Mouse (Mus musculus) hindbrain, embryonic 11.5 days (tissue): ENCODE data around the gene Sema4a. TPM values are rescaled to one million over a fixed set of nuclear protein-coding genes. Genes with fewer than 3 reads are reported as not detected.
A peak's percentile ranks its signal among the peaks of the same experiment; 100 is the strongest.
"Not testable (repeated sequence)": the region's sequence is repeated elsewhere in the genome, so short reads cannot be mapped to it uniquely, and the experiment has no call there.

ENCODE experiments used
- ATAC-seq: fragments of 200-750 bp; cut with Nextera tagmentation; 2 replicates; pipeline ENCODE4 v1.8.0; 2017; ENCODE audit warnings: mild to moderate bottlenecking, moderate TSS enrichment, moderate library complexity; ENCODE audit not compliant: low FRiP score
- DNase-seq: peaks from one replicate; pipeline ENCODE4 v3.0.0-alpha.2; 2015; ENCODE audit warnings: low spot score
- H3K27ac ChIP-seq: fragments of 300-500 bp; sonication (generic); 2 replicates; pipeline ENCODE4 v1.5.1; 2014; ENCODE audit warnings: mild to moderate bottlenecking, low read depth, low read length
- H3K27me3 ChIP-seq: fragments of 300-500 bp; sonication (generic); 2 replicates; pipeline ENCODE4 v1.6.1; 2014; ENCODE audit warnings: mild to moderate bottlenecking, low read length, moderate library complexity, mixed read lengths; ENCODE audit not compliant: control insufficient read depth, insufficient read depth
- H3K36me3 ChIP-seq: fragments of 300-500 bp; sonication (generic); 2 replicates; pipeline ENCODE4 v1.6.1; 2014; ENCODE audit warnings: mild to moderate bottlenecking, low read length, moderate library complexity, mixed read lengths; ENCODE audit not compliant: control insufficient read depth, insufficient read depth
- H3K4me1 ChIP-seq: fragments of 300-500 bp; sonication (generic); replicated peaks from 2 replicates; pipeline ENCODE4 v1.6.1; 2014; ENCODE audit warnings: low read length, mixed read lengths; ENCODE audit not compliant: control insufficient read depth, insufficient read depth
- H3K4me2 ChIP-seq: fragments of 300-500 bp; sonication (generic); replicated peaks from 2 replicates; pipeline ENCODE4 v1.6.1; 2014; ENCODE audit warnings: mild to moderate bottlenecking, low read depth, low read length
- H3K4me3 ChIP-seq: fragments of 300-500 bp; sonication (generic); 2 replicates; pipeline ENCODE4 v1.5.1; 2014; ENCODE audit warnings: low read depth, low read length
- H3K9ac ChIP-seq: fragments of 300-500 bp; sonication (generic); 2 replicates; pipeline ENCODE4 v1.6.1; 2014; ENCODE audit warnings: low read depth, low read length
- H3K9me3 ChIP-seq: fragments of 300-500 bp; sonication (generic); 2 replicates; pipeline ENCODE4 v1.6.1; 2016; ENCODE audit warnings: low read length; ENCODE audit not compliant: control insufficient read depth
- WGBS: fragments of 180-500 bp; shearing (Covaris S2); extraction: QIAGEN DNeasy Blood & Tissue Kit; methylation state at CpG from one replicate; pipeline ENCODE4 v1.1.7; 2014; 5-methylcytosine and 5-hydroxymethylcytosine counted together
- polyA plus RNA-seq: library from polyadenylated mRNA; unstranded; fragments of >200 nt; fragmentation: Nextera tagmentation; extraction: Ambion mirVana; gene quantifications from 2 replicates; pipeline ENCODE4 v1.2.1, GENCODE M21; 2014

The Sema4a gene
- polyA plus RNA-seq, 1 experiment from 2014 or later = 7.8 TPM

- no peak overlapping the region for H3K27ac ChIP-seq
- no peak for ATAC-seq
- no peak overlapping the region for H3K4me3 ChIP-seq
- no peaks in the 10 kb centered on the region for H3K9me3 ChIP-seq
- H3K4me2 ChIP-seq = peak overlapping the region; percentile 49; the same call in 1 of the 2 replicates
- 81% methylated on average over 10 of the region's 10 CpGs for WGBS
- no peaks in the 10 kb centered on the region for H3K27me3 ChIP-seq
- H3K4me1 ChIP-seq = peaks cover 4% of the 10 kb centered on the region; the same call in 1 of the 2 replicates
- no peak overlapping the region for H3K9ac ChIP-seq
- no peak for DNase-seq
- H3K36me3 ChIP-seq = no peaks in the 10 kb centered on the region
These were observed 23.5 kb downstream of the Sema4a start for GRCm38 (mm10) chr3:88437454-88437853.

GRCm38 (mm10) chr3:88436395-88437201 is 24.4 kb downstream of the Sema4a start:
- WGBS = 7% methylated on average over 28 of the region's 29 CpGs
- Histone ChIP-seq H3K4me1 (peaks cover 4% of the 10 kb centered on the region; the same call in 1 of the 2 replicates), H3K4me3 (peak overlapping the region; percentile 24; the same call in 1 of the 2 replicates)

GRCm38 (mm10) chr3:88435515-88435914 is 25.5 kb downstream of the Sema4a start:
- ATAC-seq (no peak), DNase-seq (no peak)
- Histone ChIP-seq H3K4me2 (no peak overlapping the region), H3K9ac (no peak overlapping the region), H3K27ac (no peak overlapping the region), H3K27me3 (no peaks in the 10 kb centered on the region), H3K4me1 (peaks cover 4% of the 10 kb centered on the region; the same call in 1 of the 2 replicates), H3K36me3 (no peaks in the 10 kb centered on the region), H3K4me3 (no peak overlapping the region), H3K9me3 (no peaks in the 10 kb centered on the region)
- 57% methylated on average over 10 of the region's 10 CpGs for WGBS

More at GRCm38 (mm10) chr3:88436395-88437201, 24.4 kb downstream of the Sema4a start:
- Histone ChIP-seq H3K9me3 (no peaks in the 10 kb centered on the region), H3K9ac (peak overlapping the region; percentile 41; the same call in 1 of the 2 replicates), H3K36me3 (no peaks in the 10 kb centered on the region), H3K27me3 (no peaks in the 10 kb centered on the region), H3K4me2 (peak overlapping the region; percentile 49), H3K27ac (0 out of 2 replicates have a peak overlapping the region, but pooled peaks have one; percentile 4)
- DNase-seq = peak; percentile 81
- ATAC-seq = peak; percentile 84

GRCm38 (mm10) chr3:88428639-88429038 is 32.3 kb downstream of the Sema4a start:
- H3K4me1 ChIP-seq, H3K9ac ChIP-seq, H3K27me3 ChIP-seq, H3K36me3 ChIP-seq, H3K4me2 ChIP-seq, H3K27ac ChIP-seq, H3K4me3 ChIP-seq, DNase-seq, H3K9me3 ChIP-seq, ATAC-seq: not testable (repeated sequence)
- 75% methylated on average over 8 of the region's 8 CpGs for WGBS

- ATAC-seq (no peak), DNase-seq (no peak)
- no peaks in the 10 kb centered on the region for H3K9me3 ChIP-seq
- 87% methylated on average over 4 of the region's 4 CpGs for WGBS
- H3K27ac ChIP-seq = no peak overlapping the region
- H3K4me1 ChIP-seq = no peaks in the 10 kb centered on the region
- no peak overlapping the region for H3K4me2 ChIP-seq
- H3K9ac ChIP-seq = no peak overlapping the region
- H3K27me3 ChIP-seq = no peaks in the 10 kb centered on the region
- H3K4me3 ChIP-seq = no peak overlapping the region
- no peaks in the 10 kb centered on the region for H3K36me3 ChIP-seq
These were observed 33.6 kb downstream of the Sema4a start for GRCm38 (mm10) chr3:88427342-88427905.

GRCm38 (mm10) chr3:88425708-88426420 is 35.1 kb downstream of the Sema4a start:
- no peak overlapping the region for H3K4me3 ChIP-seq
- ATAC-seq (no peak), DNase-seq (no peak)
- H3K36me3 ChIP-seq = no peaks in the 10 kb centered on the region
- 87% methylated on average over 10 of the region's 10 CpGs for WGBS
- H3K9ac ChIP-seq = no peak overlapping the region
- no peak overlapping the region for H3K4me2 ChIP-seq
- H3K27me3 ChIP-seq = no peaks in the 10 kb centered on the region
- no peak overlapping the region for H3K27ac ChIP-seq
- H3K4me1 ChIP-seq = no peaks in the 10 kb centered on the region
- no peaks in the 10 kb centered on the region for H3K9me3 ChIP-seq

- no peak overlapping the region for H3K27ac ChIP-seq
- H3K27me3 ChIP-seq = no peaks in the 10 kb centered on the region
- H3K36me3 ChIP-seq = 0 out of 2 replicates have a peak, but pooled peaks cover 1% of the 10 kb centered on the region
- WGBS = 4% methylated on average over 2 of the region's 2 CpGs
- H3K9me3 ChIP-seq = no peaks in the 10 kb centered on the region
- no peak overlapping the region; the same call in 1 of the 2 replicates for H3K4me3 ChIP-seq
- H3K9ac ChIP-seq = no peak overlapping the region
- DNase-seq (no peak), ATAC-seq (0 out of 2 replicates have a peak, but pooled peaks have one; percentile 20)
- H3K4me1 ChIP-seq = no peaks in the 10 kb centered on the region
- no peak overlapping the region for H3K4me2 ChIP-seq
These were observed 35.7 kb downstream of the Sema4a start for GRCm38 (mm10) chr3:88425330-88425689.

GRCm38 (mm10) chr3:88424605-88425329 is 36.2 kb downstream of the Sema4a start, which contains the start of gene Slc25a44:
Gene Slc25a44 (minus strand): TSS chr3:88425139.
- H3K4me2 ChIP-seq = peak within 1 kb of the TSS; percentile 75
- no peaks in the 10 kb centered on the region for H3K9me3 ChIP-seq
- DNase-seq = peak; percentile 97
- peak; percentile 98 for ATAC-seq
- H3K9ac ChIP-seq = peak within 1 kb of the TSS; percentile 53
- 0 out of 2 replicates have a peak, but pooled peaks cover 2% of the 10 kb centered on the region for H3K36me3 ChIP-seq
- no peak within 1 kb of the TSS for H3K27ac ChIP-seq
- no peaks in the 10 kb centered on the region for H3K27me3 ChIP-seq
- peak within 1 kb of the TSS; percentile 71 for H3K4me3 ChIP-seq
- H3K4me1 ChIP-seq = no peaks in the 10 kb centered on the region
- WGBS = 1% methylated on average over 35 of the region's 35 CpGs
